Mouse (Mus musculus): ENCODE data around the gene Cep295nl. TPM values are rescaled to one million over a fixed set of nuclear protein-coding genes. Genes with fewer than 3 reads are reported as not detected.

Gene Cep295nl
- polyA plus RNA-seq, 1 experiment from 2014 or later: 0.13 TPM

DNA sequence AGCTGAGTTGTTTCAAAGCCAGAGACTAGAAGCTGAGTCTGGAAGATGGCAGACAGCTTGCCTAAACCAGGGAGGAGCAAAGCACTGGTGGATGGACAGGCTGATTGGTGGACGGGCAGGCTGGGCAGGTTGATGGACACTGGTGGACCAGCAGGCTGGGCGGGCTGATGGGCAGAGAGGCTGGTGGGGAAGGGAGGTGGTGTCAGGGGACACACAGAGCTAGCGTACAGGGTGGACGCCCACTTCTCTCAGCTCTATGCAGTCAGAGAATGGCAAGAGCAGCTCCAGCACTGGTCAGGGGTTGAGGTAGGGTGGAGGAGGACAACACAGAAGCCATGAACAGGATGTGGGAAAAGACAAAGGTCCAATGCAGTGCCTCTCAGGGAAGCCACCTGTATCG lies 27.0 kb upstream of the Cep295nl start:
- 86% methylated on average over 5 of the region's 5 CpGs for whole genome bisulfite sequencing
- no peaks in the 10 kb centered on the region for H3K27me3 ChIP-seq
- H3K4me2 ChIP-seq: no peak overlapping the region
- ATAC-seq: no peak
- no peaks in the 10 kb centered on the region for H3K9me3 ChIP-seq (replicated peaks)
- H3K27ac ChIP-seq: no peak overlapping the region
- no peak overlapping the region for H3K9ac ChIP-seq
- H3K4me3 ChIP-seq: no peak overlapping the region
- H3K36me3 ChIP-seq (ENCODE audit: poor library complexity, severe bottlenecking): no peaks in the 10 kb centered on the region
- no peaks in the 10 kb centered on the region for H3K4me1 ChIP-seq

DNA sequence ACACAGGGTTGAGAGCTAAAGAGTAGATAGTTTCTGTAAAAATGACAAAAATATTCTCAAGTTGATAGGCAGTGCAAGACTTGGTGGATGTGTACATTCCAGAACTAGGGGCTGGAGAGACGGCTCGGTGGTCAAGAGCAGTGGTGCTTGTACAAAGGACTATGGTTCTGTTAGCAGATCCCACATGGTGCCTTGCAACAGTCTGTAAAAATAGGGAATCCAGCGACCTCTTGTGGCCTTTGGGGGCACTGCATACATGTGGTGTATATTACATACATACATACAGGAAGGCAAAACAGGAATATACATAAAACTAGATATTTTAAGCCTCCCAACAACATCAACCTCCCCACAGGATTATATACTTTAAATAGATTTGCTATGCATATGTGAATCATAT lies 26.0 kb upstream of the Cep295nl start:
- WGBS: 59% methylated on average over 3 of the region's 3 CpGs
- no peak overlapping the region for H3K9ac ChIP-seq
- peaks cover 2% of the 10 kb centered on the region; the same call in 1 of the 2 replicates for H3K4me1 ChIP-seq
- no peak overlapping the region for H3K27ac ChIP-seq
- H3K4me3 ChIP-seq: no peak overlapping the region
- 0 out of 2 replicates have a peak, but pooled peaks cover 5% of the 10 kb centered on the region for H3K27me3 ChIP-seq
- no peak for ATAC-seq
- no peaks in the 10 kb centered on the region for H3K36me3 ChIP-seq (ENCODE audit: poor library complexity, severe bottlenecking)
- H3K4me2 ChIP-seq: no peak overlapping the region
- no peaks in the 10 kb centered on the region for H3K9me3 ChIP-seq (replicated peaks)

DNA sequence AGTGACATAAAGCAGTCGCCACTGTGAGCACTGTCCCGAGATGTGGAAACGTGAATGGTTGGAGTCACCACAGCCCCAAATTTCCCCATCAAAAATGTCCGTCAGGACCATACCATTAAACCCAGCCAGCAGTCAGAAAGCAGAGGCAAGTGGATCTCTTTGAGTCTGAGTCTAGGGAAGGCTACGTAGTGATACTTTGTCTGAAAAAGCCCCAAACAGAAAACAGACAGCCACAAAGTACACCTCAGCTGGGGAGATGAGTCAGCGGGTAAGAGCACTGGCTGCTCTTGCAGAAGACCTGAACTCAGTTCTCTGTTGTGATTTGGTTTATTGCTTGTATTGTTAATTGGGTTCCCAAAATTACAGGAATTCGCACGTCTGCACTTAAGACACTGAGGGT lies 24.3 kb upstream of the Cep295nl start:
- Histone ChIP-seq H3K4me1 (peaks cover 7% of the 10 kb centered on the region; the same call in 1 of the 2 replicates), H3K4me3 (no peak overlapping the region), H3K27ac (no peak overlapping the region), H3K27me3 (0 out of 2 replicates have a peak, but pooled peaks cover 5% of the 10 kb centered on the region), H3K9ac (no peak overlapping the region), H3K9me3 (replicated peaks) (no peaks in the 10 kb centered on the region), H3K4me2 (no peak overlapping the region), H3K36me3 (ENCODE audit: poor library complexity, severe bottlenecking) (no peaks in the 10 kb centered on the region)
- no peak for ATAC-seq
- WGBS: 84% methylated on average over 8 of the region's 8 CpGs

DNA sequence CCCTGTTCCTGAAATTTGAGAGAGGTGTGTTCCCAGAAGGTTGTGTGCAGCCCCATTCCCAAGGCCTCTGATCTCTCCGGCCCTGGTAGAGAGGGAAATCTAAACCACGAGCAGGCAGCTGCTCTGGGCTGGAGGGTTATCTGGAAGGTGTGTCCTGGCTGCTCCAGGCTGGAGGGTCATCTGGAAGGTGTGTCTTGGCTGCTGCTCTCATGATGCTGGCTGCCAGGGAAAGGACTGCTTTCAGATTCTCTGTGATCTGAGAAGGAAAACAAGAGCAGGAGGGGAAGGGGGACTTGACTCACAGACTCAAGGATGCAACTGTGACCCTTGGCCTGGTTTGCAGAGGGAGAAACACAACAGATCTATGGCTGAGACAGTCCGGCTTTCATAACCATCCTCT lies 23.8 kb upstream of the Cep295nl start:
- H3K36me3 ChIP-seq (ENCODE audit: poor library complexity, severe bottlenecking): no peaks in the 10 kb centered on the region
- no peaks in the 10 kb centered on the region for H3K9me3 ChIP-seq (replicated peaks)
- no peak overlapping the region for H3K9ac ChIP-seq
- H3K4me1 ChIP-seq: peaks cover 7% of the 10 kb centered on the region; the same call in 1 of the 2 replicates
- H3K4me3 ChIP-seq: no peak overlapping the region
- WGBS: 71% methylated on average over 3 of the region's 3 CpGs
- no peak overlapping the region for H3K27ac ChIP-seq
- ATAC-seq: no peak
- H3K27me3 ChIP-seq: 0 out of 2 replicates have a peak, but pooled peaks cover 5% of the 10 kb centered on the region
- H3K4me2 ChIP-seq: no peak overlapping the region

DNA sequence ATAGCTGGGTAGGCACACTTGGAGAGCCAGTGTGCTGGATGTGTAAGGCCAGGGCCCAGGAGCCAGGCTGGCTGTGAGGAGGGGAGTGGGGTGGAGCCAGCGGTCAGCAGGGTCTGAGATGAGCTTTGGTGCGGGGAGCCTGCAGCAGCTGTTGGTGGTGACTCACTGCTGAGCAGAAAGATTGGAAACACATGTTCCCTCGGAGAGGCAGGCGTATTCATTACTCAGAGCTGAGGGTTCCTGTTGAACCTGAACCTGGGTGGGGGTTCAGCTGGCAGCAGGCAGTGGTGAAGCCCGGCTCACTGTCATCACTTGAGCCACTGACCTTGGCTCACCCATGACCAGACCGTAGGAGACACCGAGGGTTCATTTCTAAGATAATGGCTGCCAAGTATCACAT lies 22.9 kb upstream of the Cep295nl start:
- ATAC-seq: no peak
- H3K4me3 ChIP-seq: no peak overlapping the region
- 86% methylated on average over 7 of the region's 7 CpGs for WGBS
- H3K4me2 ChIP-seq: no peak overlapping the region
- peaks cover 16% of the 10 kb centered on the region; the same call in 1 of the 2 replicates for H3K4me1 ChIP-seq
- H3K9me3 ChIP-seq (replicated peaks): no peaks in the 10 kb centered on the region
- no peak overlapping the region for H3K27ac ChIP-seq
- no peak overlapping the region for H3K9ac ChIP-seq
- H3K27me3 ChIP-seq: 0 out of 2 replicates have a peak, but pooled peaks cover 5% of the 10 kb centered on the region
- no peaks in the 10 kb centered on the region for H3K36me3 ChIP-seq (ENCODE audit: poor library complexity, severe bottlenecking)

DNA sequence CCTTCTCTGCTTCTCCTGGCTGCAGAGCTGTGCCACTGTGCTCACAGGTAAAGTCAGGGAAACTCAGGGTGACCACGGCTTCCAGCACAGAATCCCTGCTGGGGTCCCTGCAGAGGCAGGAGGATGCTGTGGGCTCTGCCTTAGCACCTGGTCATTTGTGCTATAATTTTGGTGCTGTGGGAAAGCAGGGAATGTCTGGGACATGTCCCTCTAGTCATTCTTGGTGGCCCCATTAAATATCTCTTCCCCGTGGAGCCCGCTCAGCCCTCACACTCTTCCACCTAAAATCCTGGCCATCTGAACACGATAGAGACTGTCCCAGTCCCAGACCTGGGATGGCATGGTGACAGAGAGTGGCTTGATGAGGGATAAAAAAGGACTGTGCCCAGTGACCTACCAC lies 21.7 kb upstream of the Cep295nl start:
- 0 out of 2 replicates have a peak, but pooled peaks cover 5% of the 10 kb centered on the region for H3K27me3 ChIP-seq
- 85% methylated on average over 4 of the region's 4 CpGs for WGBS
- no peaks in the 10 kb centered on the region for H3K9me3 ChIP-seq (replicated peaks)
- H3K4me3 ChIP-seq: no peak overlapping the region
- H3K4me2 ChIP-seq: no peak overlapping the region
- no peak overlapping the region for H3K9ac ChIP-seq
- H3K27ac ChIP-seq: no peak overlapping the region
- no peaks in the 10 kb centered on the region for H3K36me3 ChIP-seq (ENCODE audit: poor library complexity, severe bottlenecking)
- no peak for ATAC-seq
- peaks cover 16% of the 10 kb centered on the region; the same call in 1 of the 2 replicates for H3K4me1 ChIP-seq

DNA sequence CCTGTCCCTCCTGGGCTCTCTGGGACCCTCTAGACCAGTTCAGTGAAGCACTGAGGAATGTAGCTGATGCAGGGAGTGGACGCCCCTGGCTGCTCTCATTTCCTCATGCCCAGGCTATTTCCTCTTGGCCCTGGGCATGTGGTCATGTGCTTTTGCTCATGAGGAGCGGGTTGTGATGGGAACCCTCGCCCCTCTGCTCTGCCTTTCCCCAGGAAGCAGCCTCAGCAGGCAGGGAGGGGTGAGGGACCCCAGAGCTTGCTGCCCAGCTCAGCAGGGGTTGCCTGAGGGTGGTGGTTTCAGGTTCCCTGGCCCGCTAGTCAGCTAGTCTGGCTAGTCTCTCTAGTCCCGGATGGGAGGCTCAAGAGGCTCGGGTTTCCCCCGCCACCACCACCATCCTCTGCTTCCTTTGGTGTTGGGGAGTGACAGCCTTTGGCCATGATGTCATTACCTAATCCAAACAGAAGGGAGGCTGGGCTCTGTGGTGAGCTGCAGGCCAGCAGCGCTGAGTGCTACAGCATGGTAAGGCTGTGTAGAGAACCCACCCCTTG lies 20.7 kb upstream of the Cep295nl start:
- 0 out of 2 replicates have a peak overlapping the region, but pooled peaks have one; percentile 30 for H3K9ac ChIP-seq
- no peaks in the 10 kb centered on the region for H3K36me3 ChIP-seq (ENCODE audit: poor library complexity, severe bottlenecking)
- no peak for ATAC-seq
- 0 out of 2 replicates have a peak, but pooled peaks cover 5% of the 10 kb centered on the region for H3K27me3 ChIP-seq
- H3K4me2 ChIP-seq: 0 out of 2 replicates have a peak overlapping the region, but pooled peaks have one; percentile 1
- WGBS: 12% methylated on average over 8 of the region's 8 CpGs
- no peak overlapping the region for H3K4me3 ChIP-seq
- H3K4me1 ChIP-seq: peaks cover 16% of the 10 kb centered on the region; the same call in 1 of the 2 replicates
- H3K9me3 ChIP-seq (replicated peaks): no peaks in the 10 kb centered on the region
- H3K27ac ChIP-seq: no peak overlapping the region

DNA sequence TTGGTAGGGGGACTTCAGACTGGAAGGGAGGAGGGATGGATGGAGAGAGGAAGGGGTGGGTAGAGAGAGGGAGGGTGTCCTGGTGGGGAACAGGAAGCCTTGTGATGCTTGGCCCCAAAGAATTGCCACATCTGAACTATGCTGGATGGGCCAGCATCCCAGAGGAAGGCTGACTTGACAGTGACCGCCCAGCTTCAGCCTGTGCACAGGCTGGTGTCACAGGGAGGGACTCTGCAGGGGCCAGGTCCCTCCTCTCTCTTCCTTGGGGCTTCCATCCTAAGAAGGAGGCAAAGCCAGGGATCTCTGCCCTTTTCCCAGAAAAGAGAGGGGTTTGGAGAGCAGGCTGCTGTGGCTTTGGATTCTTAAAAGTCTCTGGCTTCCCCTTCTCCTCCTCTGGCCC lies 20.2 kb upstream of the Cep295nl start:
- peaks cover 16% of the 10 kb centered on the region; the same call in 1 of the 2 replicates for H3K4me1 ChIP-seq
- 75% methylated on average over 1 of the region's 1 CpGs for WGBS
- H3K9ac ChIP-seq: 0 out of 2 replicates have a peak overlapping the region, but pooled peaks have one; percentile 30
- no peak overlapping the region for H3K4me3 ChIP-seq
- H3K4me2 ChIP-seq: no peak overlapping the region
- no peaks in the 10 kb centered on the region for H3K9me3 ChIP-seq (replicated peaks)
- H3K27ac ChIP-seq: no peak overlapping the region
- H3K27me3 ChIP-seq: 0 out of 2 replicates have a peak, but pooled peaks cover 5% of the 10 kb centered on the region
- no peak for ATAC-seq
- no peaks in the 10 kb centered on the region for H3K36me3 ChIP-seq (ENCODE audit: poor library complexity, severe bottlenecking)

DNA sequence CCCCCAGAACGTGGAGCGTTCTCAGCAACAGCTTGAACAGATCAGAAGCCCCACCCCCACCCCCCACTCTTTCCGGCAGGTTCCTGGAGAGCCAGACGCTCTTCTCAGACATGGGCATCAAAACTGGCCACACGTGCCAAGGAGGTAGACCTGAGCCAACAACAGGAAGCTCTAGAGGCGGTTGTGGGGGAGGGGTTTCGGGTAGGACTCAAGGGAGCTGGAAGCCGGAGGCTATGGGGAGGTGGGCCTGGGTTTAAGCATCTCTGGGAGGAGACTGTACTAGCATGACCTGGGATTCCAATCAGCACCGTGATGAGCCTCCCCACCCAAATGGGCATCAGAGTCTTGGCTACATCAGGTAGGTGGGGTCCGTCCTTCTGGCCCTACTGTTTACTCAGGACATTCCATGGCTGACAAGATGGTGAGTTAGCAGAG lies 18.6 kb upstream of the Cep295nl start:
- WGBS: 70% methylated on average over 10 of the region's 10 CpGs

DNA sequence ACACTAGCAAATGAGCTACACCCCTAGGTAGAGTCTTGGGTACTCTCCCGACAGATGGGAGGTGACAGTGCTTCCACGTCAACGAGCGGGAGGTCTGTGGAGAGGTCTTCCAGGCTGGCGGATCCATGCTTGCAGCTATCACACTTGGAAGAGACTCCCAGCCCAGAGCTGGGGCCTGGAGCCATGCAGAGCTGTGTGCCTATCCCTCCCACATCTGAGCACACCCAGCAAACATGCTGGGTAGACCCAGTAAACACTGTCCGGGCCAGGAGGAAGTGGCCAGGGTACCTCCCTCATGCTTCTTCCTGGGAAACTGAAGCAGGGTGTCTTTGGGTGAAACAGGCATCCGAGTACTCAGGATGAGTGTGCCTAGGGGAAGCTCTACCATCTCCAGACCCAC lies 18.2 kb upstream of the Cep295nl start:
- H3K27ac ChIP-seq: peak overlapping the region; percentile 27
- 81% methylated on average over 7 of the region's 7 CpGs for WGBS
- no peaks in the 10 kb centered on the region for H3K9me3 ChIP-seq (replicated peaks)
- no peaks in the 10 kb centered on the region for H3K36me3 ChIP-seq (ENCODE audit: poor library complexity, severe bottlenecking)
- no peak overlapping the region for H3K4me3 ChIP-seq
- no peak; the same call in 1 of the 2 replicates for ATAC-seq
- H3K27me3 ChIP-seq: 0 out of 2 replicates have a peak, but pooled peaks cover 5% of the 10 kb centered on the region
- H3K4me1 ChIP-seq: peaks cover 22% of the 10 kb centered on the region
- H3K9ac ChIP-seq: no peak overlapping the region
- H3K4me2 ChIP-seq: no peak overlapping the region

More for the DNA sequence above, 18.6 kb upstream of the Cep295nl start:
- Histone ChIP-seq H3K9me3 (replicated peaks) (no peaks in the 10 kb centered on the region), H3K4me3 (no peak overlapping the region), H3K27ac (peak overlapping the region; percentile 27; the same call in 1 of the 2 replicates), H3K36me3 (ENCODE audit: poor library complexity, severe bottlenecking) (no peaks in the 10 kb centered on the region), H3K9ac (no peak overlapping the region), H3K4me2 (no peak overlapping the region), H3K4me1 (peaks cover 18% of the 10 kb centered on the region), H3K27me3 (0 out of 2 replicates have a peak, but pooled peaks cover 5% of the 10 kb centered on the region)
- peak; percentile 50; the same call in 1 of the 2 replicates for ATAC-seq

DNA sequence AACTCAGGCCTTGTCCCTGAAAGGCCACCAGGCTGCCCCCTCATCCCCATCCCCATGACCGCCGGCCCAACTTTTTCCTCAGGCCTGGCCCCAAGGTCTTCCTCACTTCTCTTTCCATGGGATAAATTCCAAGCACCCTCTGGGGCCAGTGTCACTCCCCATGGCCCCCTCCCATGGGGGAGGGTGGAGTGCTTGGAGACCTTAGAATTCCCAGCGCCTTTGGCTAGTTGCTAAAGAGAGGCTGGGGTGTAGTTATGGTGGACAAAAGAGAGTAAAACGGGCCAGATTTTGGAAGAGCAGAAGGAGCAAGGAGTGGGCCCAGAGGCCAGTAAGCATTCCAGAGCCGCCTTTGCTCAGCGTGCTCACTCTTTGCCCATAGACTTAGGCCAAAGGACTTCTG lies 13.3 kb upstream of the Cep295nl start, which contains the start of gene Timp2:
Timp2 (minus strand) TSS at position 101 of the 400 bp plus-strand sequence.
- H3K36me3 ChIP-seq (ENCODE audit: poor library complexity, severe bottlenecking): no peaks in the 10 kb centered on the region
- H3K27ac ChIP-seq: peak within 1 kb of the TSS; percentile 90
- H3K4me2 ChIP-seq: peak within 1 kb of the TSS; percentile 89
- H3K4me1 ChIP-seq: peaks cover 38% of the 10 kb centered on the region
- no peak; the same call in 1 of the 2 replicates for ATAC-seq
- WGBS: 22% methylated on average over 6 of the region's 6 CpGs
- no peaks in the 10 kb centered on the region for H3K27me3 ChIP-seq
- no peaks in the 10 kb centered on the region for H3K9me3 ChIP-seq (replicated peaks)
- H3K9ac ChIP-seq: peak within 1 kb of the TSS; percentile 93
- H3K4me3 ChIP-seq: peak within 1 kb of the TSS; percentile 80

DNA sequence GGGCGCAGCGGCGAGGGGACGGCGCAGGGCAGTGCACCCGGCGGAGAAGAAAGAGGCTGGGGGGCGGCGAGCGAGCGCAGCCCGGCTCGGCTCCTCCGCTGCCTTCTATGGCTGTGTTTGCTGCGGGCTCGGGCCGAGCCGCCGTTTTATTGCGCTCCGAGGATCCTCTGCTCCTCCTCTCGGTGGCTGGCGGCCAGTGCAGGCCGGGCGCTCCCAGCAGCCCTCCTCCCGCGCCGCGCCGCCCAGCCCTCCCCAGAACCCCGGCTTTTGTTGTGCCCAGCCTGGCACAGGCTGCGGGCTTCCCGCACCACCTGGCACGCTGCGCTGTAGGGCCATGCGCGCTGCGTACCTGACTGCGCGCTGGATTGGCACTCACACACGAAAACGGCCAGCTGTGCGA lies 12.9 kb upstream of the Cep295nl start:
- H3K4me3 ChIP-seq: peak overlapping the region; percentile 80
- H3K9me3 ChIP-seq (replicated peaks): no peaks in the 10 kb centered on the region
- H3K4me1 ChIP-seq: peaks cover 34% of the 10 kb centered on the region
- H3K36me3 ChIP-seq (ENCODE audit: poor library complexity, severe bottlenecking): no peaks in the 10 kb centered on the region
- ATAC-seq: peak; percentile 95
- no peaks in the 10 kb centered on the region for H3K27me3 ChIP-seq
- peak overlapping the region; percentile 90 for H3K27ac ChIP-seq
- peak overlapping the region; percentile 93 for H3K9ac ChIP-seq
- peak overlapping the region; percentile 89 for H3K4me2 ChIP-seq
- under 1% methylated on average over 40 of the region's 43 CpGs for WGBS
